Mouse (Mus musculus) neural tube, embryonic 14.5 days (tissue): Measurements from ENCODE around the gene Ccdc141. TPM values are rescaled to one million over a fixed set of nuclear protein-coding genes. Genes with fewer than 3 reads are reported as not detected.

Source experiments
- ATAC-seq: fragments of 200-750 bp; cut with Nextera tagmentation; 2 replicates; pipeline ENCODE4 v1.8.0; 2017; ENCODE audit warnings: low read depth, mild to moderate bottlenecking, moderate TSS enrichment, moderate library complexity
- H3K27ac ChIP-seq: fragments of 300-500 bp; sonication (generic); 2 replicates; pipeline ENCODE4 v1.5.1; 2014; ENCODE audit warnings: low read depth, mild to moderate bottlenecking, control low read depth, low read length, moderate library complexity, mixed read lengths
- H3K27me3 ChIP-seq: fragments of 300-500 bp; sonication (generic); 2 replicates; pipeline ENCODE4 v1.6.1; 2014; ENCODE audit warnings: low read length; ENCODE audit not compliant: control insufficient read depth, insufficient read depth
- H3K36me3 ChIP-seq: fragments of 300-500 bp; sonication (generic); 2 replicates; pipeline ENCODE4 v1.6.1; 2014; ENCODE audit warnings: low read length, mixed read lengths; ENCODE audit not compliant: control insufficient read depth, insufficient read depth
- H3K4me1 ChIP-seq: fragments of 300-500 bp; sonication (generic); 2 replicates; pipeline ENCODE4 v1.6.1; 2014; ENCODE audit warnings: low read length; ENCODE audit not compliant: control insufficient read depth, insufficient read depth
- H3K4me2 ChIP-seq: fragments of 300-500 bp; sonication (generic); 2 replicates; pipeline ENCODE4 v1.6.1; 2014; ENCODE audit warnings: mild to moderate bottlenecking, low read depth, low read length, control low read depth
- H3K4me3 ChIP-seq: fragments of 300-500 bp; sonication (generic); 2 replicates; pipeline ENCODE4 v1.5.1; 2014; ENCODE audit warnings: low read depth, low read length, control low read depth, mixed read lengths
- H3K9ac ChIP-seq: fragments of 300-500 bp; sonication (generic); replicated peaks from 2 replicates; pipeline ENCODE4 v1.6.1; 2014; ENCODE audit warnings: low read depth, mild to moderate bottlenecking, control low read depth, low read length, mixed read lengths
- H3K9me3 ChIP-seq: fragments of 300-500 bp; sonication (generic); 2 replicates; pipeline ENCODE4 v1.6.1; 2016; ENCODE audit warnings: low read length; ENCODE audit not compliant: control insufficient read depth
- WGBS: fragments of 180-500 bp; shearing (Covaris S2); extraction: QIAGEN DNeasy Blood & Tissue Kit; methylation state at CpG from one replicate; pipeline ENCODE4 v1.1.7; 2014; 5-methylcytosine and 5-hydroxymethylcytosine counted together
- polyA plus RNA-seq: library from polyadenylated mRNA; unstranded; fragments of >200 nt; fragmentation: Nextera tagmentation; extraction: Ambion mirVana; gene quantifications from 2 replicates; pipeline ENCODE4 v1.2.1, GENCODE M21; 2014

Ccdc141 gene
- polyA plus RNA-seq, 1 experiment from 2014 or later = 5.7 TPM

DNA sequence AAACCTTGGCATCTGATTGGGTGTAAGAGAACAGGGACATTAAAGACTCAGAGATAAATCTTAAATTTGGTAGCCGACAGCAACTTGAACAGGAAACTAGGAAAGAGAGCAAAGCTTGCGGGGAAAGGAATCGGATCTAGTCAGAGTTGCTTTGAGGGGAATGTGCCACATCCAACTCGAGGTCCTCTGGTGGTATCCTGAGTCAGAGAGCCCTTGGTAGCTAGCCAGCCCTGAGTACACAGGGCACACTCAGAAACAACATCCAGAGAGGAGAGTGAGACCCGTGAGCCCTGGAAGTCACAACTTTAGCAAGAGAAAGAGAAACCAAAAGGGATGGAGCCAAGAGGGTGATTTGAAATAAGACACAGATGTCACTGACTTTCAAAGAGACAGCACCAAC lies 24.6 kb upstream of the Ccdc141 start:
- Histone ChIP-seq H3K36me3 (peaks cover 20% of the 10 kb centered on the region; the same call in 1 of the 2 replicates), H3K27me3 (no peaks in the 10 kb centered on the region), H3K4me2 (no peak overlapping the region), H3K9ac (no peak overlapping the region), H3K9me3 (no peaks in the 10 kb centered on the region), H3K4me3 (no peak overlapping the region), H3K4me1 (no peaks in the 10 kb centered on the region), H3K27ac (no peak overlapping the region)
- ATAC-seq = no peak
- 94% methylated on average over 5 of the region's 5 CpGs for WGBS

DNA sequence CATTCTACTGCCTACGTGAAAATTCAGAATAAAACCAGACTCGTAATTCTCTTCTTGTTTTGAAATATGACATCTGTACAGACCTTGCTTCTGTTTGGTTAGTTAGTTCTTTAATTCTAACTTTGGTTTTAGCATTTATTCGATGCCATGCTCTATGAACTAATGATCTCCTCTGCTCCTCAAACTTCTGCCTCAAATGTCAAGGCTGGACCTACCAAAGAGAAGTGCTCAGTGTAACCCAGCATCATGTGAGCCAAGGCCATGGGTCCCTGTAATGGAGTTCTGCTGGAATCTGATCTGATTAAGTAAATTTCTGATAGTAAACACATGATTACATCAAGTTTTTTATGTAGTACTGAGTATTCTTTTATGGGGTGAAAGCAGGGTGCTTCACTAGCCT lies 21.4 kb upstream of the Ccdc141 start:
- no peaks in the 10 kb centered on the region for H3K27me3 ChIP-seq
- H3K4me1 ChIP-seq = no peaks in the 10 kb centered on the region
- H3K4me2 ChIP-seq = no peak overlapping the region
- peaks cover 26% of the 10 kb centered on the region; the same call in 1 of the 2 replicates for H3K36me3 ChIP-seq
- no peak overlapping the region for H3K9ac ChIP-seq
- ATAC-seq = no peak
- H3K4me3 ChIP-seq = no peak overlapping the region
- no peak overlapping the region for H3K27ac ChIP-seq
- WGBS = 94% methylated on average over 3 of the region's 3 CpGs
- no peaks in the 10 kb centered on the region for H3K9me3 ChIP-seq

DNA sequence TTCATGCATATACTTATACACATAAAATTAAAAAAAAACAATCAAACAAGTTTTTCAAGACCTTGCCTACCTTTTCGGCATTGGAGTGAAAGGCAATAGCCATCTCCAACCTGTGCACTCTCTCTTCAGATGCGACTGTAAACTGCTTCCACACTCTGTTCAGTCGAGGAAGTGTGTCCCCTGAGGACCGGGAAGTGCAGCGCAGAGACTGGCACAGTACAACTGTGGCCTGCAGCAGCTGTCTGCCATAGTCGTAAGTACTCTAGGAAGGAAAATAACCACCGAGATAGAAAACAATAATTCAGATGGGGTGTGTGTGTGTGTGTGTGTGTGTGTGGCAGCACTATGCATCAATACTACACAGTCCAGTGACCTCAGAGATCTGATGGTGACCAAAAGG lies 20.5 kb upstream of the Ccdc141 start:
- peak; percentile 58; the same call in 1 of the 2 replicates for ATAC-seq
- Histone ChIP-seq H3K9me3 (no peaks in the 10 kb centered on the region), H3K4me2 (no peak overlapping the region), H3K27ac (no peak overlapping the region), H3K9ac (no peak overlapping the region), H3K4me3 (no peak overlapping the region), H3K27me3 (no peaks in the 10 kb centered on the region), H3K36me3 (peaks cover 26% of the 10 kb centered on the region; the same call in 1 of the 2 replicates), H3K4me1 (no peaks in the 10 kb centered on the region)
- WGBS = 79% methylated on average over 7 of the region's 7 CpGs

DNA sequence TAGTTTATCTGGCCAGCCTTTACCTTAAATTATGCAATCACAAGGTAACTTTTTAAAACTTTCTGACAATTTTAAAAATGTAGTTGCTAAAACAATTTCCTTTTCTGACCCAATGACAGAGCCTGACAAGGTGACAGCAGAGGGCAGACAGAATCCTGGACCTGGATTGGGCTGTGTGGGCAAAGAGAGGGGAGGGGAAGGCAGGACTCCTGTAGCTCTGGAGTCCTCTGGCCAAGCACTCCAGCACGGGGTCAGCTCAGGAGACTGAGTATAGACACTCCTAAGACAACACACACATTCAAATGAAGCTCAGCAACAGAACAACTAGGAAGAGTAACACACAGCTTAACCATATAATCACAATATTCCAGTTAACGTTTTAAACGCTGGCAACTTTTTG lies 19.9 kb upstream of the Ccdc141 start:
- no peak overlapping the region for H3K4me2 ChIP-seq
- H3K4me1 ChIP-seq = no peaks in the 10 kb centered on the region
- peaks cover 26% of the 10 kb centered on the region; the same call in 1 of the 2 replicates for H3K36me3 ChIP-seq
- no peak for ATAC-seq
- no peak overlapping the region for H3K4me3 ChIP-seq
- H3K27ac ChIP-seq = no peak overlapping the region
- H3K9ac ChIP-seq = no peak overlapping the region
- WGBS = 95% methylated on average over 3 of the region's 3 CpGs
- H3K27me3 ChIP-seq = no peaks in the 10 kb centered on the region
- H3K9me3 ChIP-seq = no peaks in the 10 kb centered on the region

DNA sequence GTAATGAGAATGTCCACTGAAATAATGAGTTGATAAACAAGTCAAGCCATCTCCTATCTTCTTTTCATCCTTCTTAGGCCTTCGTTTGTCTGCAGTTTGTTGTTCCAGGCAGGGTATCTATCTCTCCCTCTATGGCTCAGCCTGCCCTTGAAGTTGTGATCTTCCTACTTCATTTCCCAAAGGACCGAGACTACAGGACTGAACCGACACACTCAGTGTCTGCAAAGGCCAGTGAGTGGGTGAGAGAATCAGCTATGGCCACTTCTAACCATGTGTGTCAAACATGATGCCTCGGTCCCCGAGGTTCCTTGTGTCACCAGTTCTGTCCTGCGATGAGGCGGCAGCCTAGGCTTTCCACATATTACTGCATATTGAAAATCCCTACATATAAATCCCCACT lies 19.2 kb upstream of the Ccdc141 start:
- Histone ChIP-seq H3K9ac (no peak overlapping the region), H3K4me3 (no peak overlapping the region), H3K27ac (no peak overlapping the region), H3K4me1 (no peaks in the 10 kb centered on the region; the same call in 1 of the 2 replicates), H3K36me3 (peaks cover 23% of the 10 kb centered on the region; the same call in 1 of the 2 replicates), H3K27me3 (no peaks in the 10 kb centered on the region), H3K4me2 (no peak overlapping the region), H3K9me3 (no peaks in the 10 kb centered on the region)
- ATAC-seq = no peak
- 95% methylated on average over 7 of the region's 7 CpGs for WGBS

DNA sequence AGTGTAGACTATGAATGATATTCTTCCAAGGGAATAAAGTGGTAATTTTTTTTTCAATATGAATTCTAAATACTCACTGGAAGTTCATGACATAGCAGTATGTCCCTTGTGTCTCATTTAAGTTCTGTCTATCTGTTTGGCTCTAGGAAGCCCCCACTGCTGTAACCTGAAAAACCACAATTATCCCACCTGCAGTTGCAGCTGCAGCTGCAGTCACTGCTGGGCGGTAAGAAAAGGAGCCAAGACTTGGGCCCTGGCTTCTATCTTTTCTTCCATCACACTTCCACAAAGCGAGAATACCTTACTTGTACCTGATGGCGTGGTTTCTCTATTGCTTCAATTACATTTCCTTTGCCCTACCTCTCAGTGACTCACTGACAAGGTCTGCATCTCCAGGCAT lies 17.1 kb upstream of the Ccdc141 start:
- Histone ChIP-seq H3K36me3 (peaks cover 19% of the 10 kb centered on the region; the same call in 1 of the 2 replicates), H3K27me3 (no peaks in the 10 kb centered on the region), H3K4me1 (no peaks in the 10 kb centered on the region; the same call in 1 of the 2 replicates), H3K27ac (no peak overlapping the region), H3K9me3 (no peaks in the 10 kb centered on the region), H3K9ac (no peak overlapping the region), H3K4me3 (no peak overlapping the region), H3K4me2 (no peak overlapping the region)
- 95% methylated on average over 3 of the region's 3 CpGs for WGBS
- no peak for ATAC-seq

DNA sequence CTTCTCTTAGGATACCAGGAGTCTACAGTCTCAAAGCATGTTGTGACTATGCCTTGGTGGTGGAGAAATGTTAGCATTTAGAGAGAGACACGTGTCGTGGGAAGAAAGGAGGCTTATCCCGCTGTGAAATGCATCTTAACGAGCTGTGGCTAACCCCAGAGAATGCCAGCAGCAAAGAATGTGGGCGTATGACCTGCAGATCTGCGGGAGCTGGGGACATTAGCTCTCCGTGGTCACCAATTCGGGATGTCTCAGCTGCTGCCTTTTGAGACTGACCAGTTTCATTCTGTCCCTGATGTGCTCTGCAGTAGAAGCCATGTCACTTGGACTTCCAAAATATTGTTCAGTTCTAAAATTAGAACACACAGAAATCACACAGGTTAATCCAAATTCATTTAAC lies 16.5 kb upstream of the Ccdc141 start:
- Histone ChIP-seq H3K36me3 (peaks cover 19% of the 10 kb centered on the region; the same call in 1 of the 2 replicates), H3K27ac (no peak overlapping the region), H3K4me2 (no peak overlapping the region), H3K4me3 (no peak overlapping the region), H3K9ac (no peak overlapping the region), H3K9me3 (no peaks in the 10 kb centered on the region), H3K27me3 (no peaks in the 10 kb centered on the region), H3K4me1 (no peaks in the 10 kb centered on the region; the same call in 1 of the 2 replicates)
- 77% methylated on average over 8 of the region's 8 CpGs for WGBS
- no peak for ATAC-seq

DNA sequence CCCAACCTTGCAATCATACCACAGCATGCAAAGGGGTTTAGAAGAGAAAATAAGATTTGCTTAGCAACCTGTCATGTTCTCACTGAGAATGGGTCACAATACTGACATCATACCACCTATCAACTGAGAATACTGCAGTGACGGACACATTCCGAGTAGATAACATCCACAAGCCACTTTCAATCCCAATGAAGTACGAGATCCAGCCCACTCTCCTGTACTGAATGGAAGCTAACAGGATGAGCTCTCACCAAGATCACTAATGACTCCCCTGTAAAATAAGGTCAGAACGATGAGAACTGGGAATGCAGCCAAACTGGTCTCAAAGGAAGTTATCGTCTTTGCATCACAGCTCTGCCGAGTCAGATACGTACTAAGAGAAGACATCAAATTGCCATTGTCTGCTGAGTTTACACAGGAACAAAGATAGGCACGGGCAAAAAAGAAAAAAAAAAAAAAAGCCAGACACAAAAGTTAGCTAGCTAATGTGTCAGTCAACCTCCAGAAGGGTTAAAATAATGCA lies 13.7 kb upstream of the Ccdc141 start:
- Histone ChIP-seq H3K9me3 (no peaks in the 10 kb centered on the region), H3K27ac (no peak overlapping the region), H3K4me1 (no peaks in the 10 kb centered on the region; the same call in 1 of the 2 replicates), H3K4me3 (no peak overlapping the region), H3K4me2 (no peak overlapping the region), H3K27me3 (no peaks in the 10 kb centered on the region), H3K9ac (no peak overlapping the region), H3K36me3 (0 out of 2 replicates have a peak, but pooled peaks cover 6% of the 10 kb centered on the region)
- ATAC-seq = peak; percentile 41; the same call in 1 of the 2 replicates
- WGBS = 54% methylated on average over 8 of the region's 8 CpGs

DNA sequence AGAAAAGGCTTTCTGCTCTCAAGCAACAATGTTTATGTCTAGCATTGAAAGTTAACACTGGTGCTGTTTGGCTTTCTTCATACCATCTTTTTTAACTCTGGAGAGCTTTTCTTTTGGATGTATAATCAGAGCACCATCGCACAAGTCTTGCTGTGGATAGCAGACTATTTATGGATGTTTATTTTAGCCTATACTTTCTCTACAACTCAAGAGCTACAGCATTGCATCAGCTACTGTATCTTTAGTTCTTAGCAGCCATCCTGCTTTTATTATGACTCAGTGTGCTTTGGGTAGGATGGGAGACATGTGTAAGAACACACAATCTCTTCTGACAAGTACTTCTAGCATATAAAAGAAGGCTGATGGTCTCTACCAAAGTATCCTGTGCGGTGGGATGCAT lies 13.2 kb upstream of the Ccdc141 start:
- Histone ChIP-seq H3K4me1 (no peaks in the 10 kb centered on the region; the same call in 1 of the 2 replicates), H3K27me3 (no peaks in the 10 kb centered on the region), H3K36me3 (0 out of 2 replicates have a peak, but pooled peaks cover 6% of the 10 kb centered on the region), H3K4me2 (no peak overlapping the region), H3K9ac (no peak overlapping the region), H3K4me3 (no peak overlapping the region), H3K9me3 (no peaks in the 10 kb centered on the region), H3K27ac (no peak overlapping the region)
- no peak for ATAC-seq
- 92% methylated on average over 2 of the region's 2 CpGs for WGBS
